7 mouse cellular contexts compared by ENCODE assay signal in genomic region chr10:128059207-128059981, GRCm38 (mm10). TPM values are rescaled to one million over a fixed set of nuclear protein-coding genes. Genes with fewer than 3 reads are reported as not detected.
DNase-seq lines count a peak whose midpoint lies in the region; ATAC-seq and TF ChIP-seq lines count a peak whose summit lies in the region.

No protein-coding gene starts in this region.

- DNase-seq in R1 (ENCODE audit: low read depth, low spot score) = peak; percentile 67
- peak; percentile 44 for DNase-seq in gastrocnemius, postnatal 14 days
- peak; percentile 96 for DNase-seq in midbrain, embryonic 11.5 days (ENCODE audit: low spot score, missing footprints)
- DNase-seq in spleen, adult 2 months (ENCODE audit: low read depth in 1 of 2, low spot score in 2 of 2) = peak in 1 of 2 experiments; percentile 63

- H3K27me3 ChIP-seq in intestine, embryonic 15.5 days (replicated peaks) = no peaks in the 10 kb centered on the region
- no peaks in the 10 kb centered on the region for H3K27me3 ChIP-seq in limb, embryonic 12.5 days
- H3K27me3 ChIP-seq in midbrain, embryonic 11.5 days (ENCODE audit: control insufficient read depth, insufficient read depth, low read length) = no peaks in the 10 kb centered on the region
- no peaks in the 10 kb centered on the region for H3K27me3 ChIP-seq in spleen, adult 2 months (ENCODE audit: control insufficient read depth, insufficient read depth, low read length)

- H3K4me3 ChIP-seq in cortical plate, adult 2 months (ENCODE audit: insufficient read depth, low read length) = peak overlapping the region; percentile 90
- peak overlapping the region; percentile 79 for H3K4me3 ChIP-seq in intestine, embryonic 15.5 days (replicated peaks)
- H3K4me3 ChIP-seq in limb, embryonic 12.5 days (replicated peaks) = peak overlapping the region; percentile 96
- peak overlapping the region; percentile 92 for H3K4me3 ChIP-seq in midbrain, embryonic 11.5 days (ENCODE audit: low read depth, low read length)
- peak overlapping the region; percentile 94 for H3K4me3 ChIP-seq in spleen, adult 2 months (ENCODE audit: extremely low read depth, insufficient read depth, insufficient read length)

- H3K9ac ChIP-seq in intestine, embryonic 15.5 days = peak overlapping the region; percentile 85
- peak overlapping the region; percentile 95 for H3K9ac ChIP-seq in limb, embryonic 12.5 days (replicated peaks)
- peak overlapping the region; percentile 96 for H3K9ac ChIP-seq in midbrain, embryonic 11.5 days (ENCODE audit: low read length)

- peak overlapping the region; percentile 78 for H3K27ac ChIP-seq in cortical plate, adult 2 months (ENCODE audit: insufficient read depth, low read length)
- H3K27ac ChIP-seq in intestine, embryonic 15.5 days = peak overlapping the region; percentile 99
- peak overlapping the region; percentile 99 for H3K27ac ChIP-seq in limb, embryonic 12.5 days
- H3K27ac ChIP-seq in midbrain, embryonic 11.5 days (ENCODE audit: low read depth, low read length) = peak overlapping the region; percentile 91
- H3K27ac ChIP-seq in spleen, adult 2 months (ENCODE audit: insufficient read depth, low read length) = peak overlapping the region; percentile 92

- peaks cover 8% of the 10 kb centered on the region for H3K4me1 ChIP-seq in cortical plate, adult 2 months (ENCODE audit: control insufficient read depth, insufficient read depth, low read length)
- H3K4me1 ChIP-seq in intestine, embryonic 15.5 days (replicated peaks) = peaks cover 8% of the 10 kb centered on the region
- H3K4me1 ChIP-seq in limb, embryonic 12.5 days (replicated peaks) = peaks cover 16% of the 10 kb centered on the region
- H3K4me1 ChIP-seq in midbrain, embryonic 11.5 days (ENCODE audit: control insufficient read depth, insufficient read depth, low read length) = peaks cover 17% of the 10 kb centered on the region
- H3K4me1 ChIP-seq in spleen, adult 2 months (ENCODE audit: control insufficient read depth, insufficient read depth, insufficient read length) = peaks cover 3% of the 10 kb centered on the region; the same call in 1 of the 2 replicates

- WGBS in intestine, embryonic 15.5 days = under 1% methylated on average over 52 of the region's 62 CpGs
- WGBS in limb, embryonic 12.5 days = under 1% methylated on average over 62 of the region's 62 CpGs
- under 1% methylated on average over 53 of the region's 62 CpGs for WGBS in midbrain, embryonic 11.5 days
- WGBS in spleen, adult 2 months = 1% methylated on average over 59 of the region's 62 CpGs

- ATAC-seq in intestine, embryonic 15.5 days = peak; percentile 68
- peak; percentile 28 for ATAC-seq in limb, embryonic 12.5 days (ENCODE audit: insufficient number of reproducible peaks, insufficient read depth, low FRiP score, low TSS enrichment, low read depth)
- peak; percentile 76 for ATAC-seq in midbrain, embryonic 11.5 days (ENCODE audit: low FRiP score)

- intact Hi-C loops in gastrocnemius, postnatal 14 days (cut with DNase I; ENCODE audit: low total_unique reads) = no loop called here

- TF ChIP-seq POLR2A in cortical plate, adult 2 months (IDR thresholded peaks at IDR 0.05; ENCODE audit: extremely low read depth, insufficient read depth, low read length) = no peak
- no peak for TF ChIP-seq POLR2A in spleen, adult 2 months (IDR thresholded peaks at IDR 0.05; ENCODE audit: low read depth, low read length)

- no peaks in the 10 kb centered on the region for H3K9me3 ChIP-seq in intestine, embryonic 15.5 days
- H3K9me3 ChIP-seq in limb, embryonic 12.5 days = no peaks in the 10 kb centered on the region
- no peaks in the 10 kb centered on the region for H3K9me3 ChIP-seq in midbrain, embryonic 11.5 days (ENCODE audit: control insufficient read depth, low read length)

- peaks cover 7% of the 10 kb centered on the region; the same call in 1 of the 2 replicates for H3K36me3 ChIP-seq in intestine, embryonic 15.5 days
- H3K36me3 ChIP-seq in limb, embryonic 12.5 days = peaks cover 25% of the 10 kb centered on the region
- peaks cover 5% of the 10 kb centered on the region for H3K36me3 ChIP-seq in midbrain, embryonic 11.5 days (ENCODE audit: control insufficient read depth, insufficient read depth, low read length)
- no peaks in the 10 kb centered on the region for H3K36me3 ChIP-seq in spleen, adult 2 months (ENCODE audit: control insufficient read depth, insufficient read depth, low read length)

- H3K4me2 ChIP-seq in intestine, embryonic 15.5 days (replicated peaks) = peak overlapping the region; percentile 84
- H3K4me2 ChIP-seq in limb, embryonic 12.5 days = peak overlapping the region; percentile 83
- H3K4me2 ChIP-seq in midbrain, embryonic 11.5 days = peak overlapping the region; percentile 81

- no peak for TF ChIP-seq CTCF in cortical plate, adult 2 months (IDR thresholded peaks at IDR 0.05; ENCODE audit: extremely low read depth, insufficient read depth, low read length)
- TF ChIP-seq CTCF in spleen, adult 2 months (IDR thresholded peaks at IDR 0.05; ENCODE audit: extremely low read depth, insufficient read depth, insufficient read length, insufficient replicate concordance) = no peak

RNA-seq across cellular contexts. Expression of gene Ptges3, which starts 0.6 kb away (rescaled TPM):
- polyA plus RNA-seq in cortical plate, adult 2 months (2012; rRNA removed) = 66.9 and 67.7 TPM in 2 replicates
- total RNA-seq in gastrocnemius, postnatal 14 days (2021) = 10 to 100 TPM; 54.4 to 60.8 TPM
- 482 and 586 TPM in 2 replicates for polyA plus RNA-seq in intestine, embryonic 15.5 days (2015; fragmentation: Nextera tagmentation; extraction: Ambion mirVana)
- 567 and 594 TPM in 2 replicates for polyA plus RNA-seq in limb, embryonic 12.5 days (2016; fragmentation: Nextera tagmentation; extraction: Ambion mirVana)
- polyA plus RNA-seq in midbrain, embryonic 11.5 days (2014; fragmentation: Nextera tagmentation; extraction: Ambion mirVana) = 686 and 692 TPM in 2 replicates
- 20.2 and 59.3 TPM in 2 replicates for polyA plus RNA-seq in spleen, adult 2 months (2012; rRNA removed)

RNA-seq across cellular contexts. Expression of gene Atp5b, which starts 23.7 kb away (rescaled TPM):
- 1,438 and 1,451 TPM in 2 replicates for polyA plus RNA-seq in cortical plate, adult 2 months (2012; rRNA removed)
- 1,000 to 10,000 TPM; 3,648 to 4,448 TPM for total RNA-seq in gastrocnemius, postnatal 14 days (2021)
- 3,029 and 3,109 TPM in 2 replicates for polyA plus RNA-seq in intestine, embryonic 15.5 days (2015; fragmentation: Nextera tagmentation; extraction: Ambion mirVana)
- 2,018 and 2,026 TPM in 2 replicates for polyA plus RNA-seq in limb, embryonic 12.5 days (2016; fragmentation: Nextera tagmentation; extraction: Ambion mirVana)
- polyA plus RNA-seq in midbrain, embryonic 11.5 days (2014; fragmentation: Nextera tagmentation; extraction: Ambion mirVana) = 2,316 and 2,383 TPM in 2 replicates
- 803 and 1,529 TPM in 2 replicates for polyA plus RNA-seq in spleen, adult 2 months (2012; rRNA removed)

RNA-seq across cellular contexts. Expression of gene Naca, which starts 24.0 kb away (rescaled TPM):
- 175 and 177 TPM in 2 replicates for polyA plus RNA-seq in cortical plate, adult 2 months (2012; rRNA removed)
- 100 to 1,000 TPM; 402 to 437 TPM for total RNA-seq in gastrocnemius, postnatal 14 days (2021)
- polyA plus RNA-seq in intestine, embryonic 15.5 days (2015; fragmentation: Nextera tagmentation; extraction: Ambion mirVana) = 779 and 830 TPM in 2 replicates
- 916 and 923 TPM in 2 replicates for polyA plus RNA-seq in limb, embryonic 12.5 days (2016; fragmentation: Nextera tagmentation; extraction: Ambion mirVana)
- 915 and 936 TPM in 2 replicates for polyA plus RNA-seq in midbrain, embryonic 11.5 days (2014; fragmentation: Nextera tagmentation; extraction: Ambion mirVana)
- 124 and 171 TPM in 2 replicates for polyA plus RNA-seq in spleen, adult 2 months (2012; rRNA removed)

RNA-seq across cellular contexts. Expression of gene Baz2a, which starts 32.0 kb away (rescaled TPM):
- polyA plus RNA-seq in cortical plate, adult 2 months (2012; rRNA removed) = 30.2 and 32.1 TPM in 2 replicates
- 10 to 100 TPM; 15.2 to 15.6 TPM for total RNA-seq in gastrocnemius, postnatal 14 days (2021)
- 11.7 and 12.5 TPM in 2 replicates for polyA plus RNA-seq in intestine, embryonic 15.5 days (2015; fragmentation: Nextera tagmentation; extraction: Ambion mirVana)
- 8.6 and 9.5 TPM in 2 replicates for polyA plus RNA-seq in limb, embryonic 12.5 days (2016; fragmentation: Nextera tagmentation; extraction: Ambion mirVana)
- 20.2 and 21.0 TPM in 2 replicates for polyA plus RNA-seq in midbrain, embryonic 11.5 days (2014; fragmentation: Nextera tagmentation; extraction: Ambion mirVana)
- polyA plus RNA-seq in spleen, adult 2 months (2012; rRNA removed) = 39.0 and 43.3 TPM in 2 replicates

RNA-seq across cellular contexts. Expression of gene Prim1, which starts 44.4 kb away (rescaled TPM):
- 7.5 and 8.1 TPM in 2 replicates for polyA plus RNA-seq in cortical plate, adult 2 months (2012; rRNA removed)
- 1 to 10 TPM; 2.1 to 2.7 TPM for total RNA-seq in gastrocnemius, postnatal 14 days (2021)
- polyA plus RNA-seq in intestine, embryonic 15.5 days (2015; fragmentation: Nextera tagmentation; extraction: Ambion mirVana) = 67.9 and 73.0 TPM in 2 replicates
- 102 and 104 TPM in 2 replicates for polyA plus RNA-seq in limb, embryonic 12.5 days (2016; fragmentation: Nextera tagmentation; extraction: Ambion mirVana)
- polyA plus RNA-seq in midbrain, embryonic 11.5 days (2014; fragmentation: Nextera tagmentation; extraction: Ambion mirVana) = 106 and 107 TPM in 2 replicates
- polyA plus RNA-seq in spleen, adult 2 months (2012; rRNA removed) = 3.9 and 4.2 TPM in 2 replicates
